Mouse (Mus musculus) spleen, postnatal 10 days (tissue): Measurements from ENCODE around the gene Impg2.

ENCODE experiments used
- DNase-seq, 2 experiments: peaks; one replicate each; pipeline ENCODE4 v3.0.0; 2021 to 2022; ENCODE audit warnings: low spot score in 2 of 2

The Impg2 gene

DNA sequence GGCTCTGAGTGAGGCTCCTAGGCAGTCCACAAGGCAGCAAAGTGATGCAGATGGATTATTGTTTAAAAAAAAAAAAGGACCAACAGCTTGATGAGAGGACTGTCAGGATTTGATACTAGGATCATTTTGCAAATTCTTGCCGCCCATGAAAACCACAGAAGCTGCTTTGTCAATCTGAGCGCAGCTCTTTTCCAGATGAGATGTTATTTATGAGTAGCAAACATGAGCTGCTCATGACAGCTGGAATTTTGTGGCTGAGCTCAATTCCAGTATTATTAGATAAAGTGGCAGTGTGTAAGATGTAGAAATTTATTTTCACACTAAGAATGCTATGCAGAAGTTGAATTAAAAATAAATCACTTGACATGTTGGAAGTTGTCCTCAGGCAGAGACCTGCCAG is 94.7 kb downstream of the Impg2 start:
- no peak for DNase-seq

DNA sequence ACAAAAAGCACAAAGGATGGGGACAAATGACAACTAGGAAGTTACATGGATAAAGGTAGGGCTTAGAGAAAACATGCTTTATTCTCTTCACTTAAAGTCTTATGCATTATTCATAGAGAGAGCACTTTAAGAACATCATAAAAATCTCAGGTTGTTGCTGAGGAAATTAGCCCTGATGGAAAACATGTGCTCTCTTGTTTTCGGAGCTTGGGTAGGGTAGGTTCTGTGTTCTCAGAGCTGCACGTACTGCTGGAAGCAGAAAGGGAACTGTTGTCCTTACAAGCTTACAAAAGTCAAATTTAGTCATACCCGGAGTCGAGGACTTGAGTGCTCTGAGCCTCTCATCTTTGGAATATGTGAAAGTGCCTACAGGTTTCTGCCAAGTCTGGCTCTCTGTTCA is 98.9 kb downstream of the Impg2 start:
- DNase-seq: no peak

DNA sequence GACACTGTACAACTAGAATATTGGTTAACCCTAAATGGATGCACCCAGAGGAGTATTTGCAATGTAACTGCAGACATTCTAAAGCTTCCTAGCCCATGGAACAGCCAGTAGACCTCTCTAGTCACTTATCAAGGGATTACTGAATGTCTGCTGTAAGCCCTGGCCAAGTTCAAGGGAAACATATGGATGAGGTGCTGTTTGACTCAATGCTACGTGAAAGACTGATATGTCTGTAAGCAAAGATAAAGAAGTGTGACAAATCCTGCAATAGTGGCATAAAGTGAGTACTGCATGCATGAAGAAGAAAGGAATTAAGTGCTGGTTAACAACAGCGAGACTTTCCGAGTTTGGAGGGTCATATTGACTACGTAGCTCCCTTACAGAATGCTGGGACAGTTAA is 100.1 kb downstream of the Impg2 start:
- no peak for DNase-seq

- no peak for DNase-seq
Observed at GRCm38 (mm10) chr16:56307575-56307974, 103.5 kb downstream of the Impg2 start.

- no peak for DNase-seq
Observed at GRCm38 (mm10) chr16:56311291-56311690, 107.2 kb downstream of the Impg2 start.
